Mouse (Mus musculus): ENCODE results near the gene Scgb2b26. TPM values are rescaled to one million over a fixed set of nuclear protein-coding genes. Genes with fewer than 3 reads are reported as not detected.
"Not testable (repeated sequence)": the region's sequence is repeated elsewhere in the genome, so short reads cannot be mapped to it uniquely, and the experiment has no call there.

The Scgb2b26 gene
- polyA plus RNA-seq (2015; fragmentation: Nextera tagmentation; extraction: Ambion mirVana), result not detected in 2 replicates

GRCm38 (mm10) chr7:33944940-33945339, at the start of gene Scgb2b26:
Scgb2b26 (minus strand) TSS chr7:33945040.
- WGBS, result 80% methylated on average over 4 of the region's 4 CpGs
- no peak for ATAC-seq
- no peaks in the 10 kb centered on the region for H3K9me3 ChIP-seq (ENCODE audit: low read length)

DNA sequence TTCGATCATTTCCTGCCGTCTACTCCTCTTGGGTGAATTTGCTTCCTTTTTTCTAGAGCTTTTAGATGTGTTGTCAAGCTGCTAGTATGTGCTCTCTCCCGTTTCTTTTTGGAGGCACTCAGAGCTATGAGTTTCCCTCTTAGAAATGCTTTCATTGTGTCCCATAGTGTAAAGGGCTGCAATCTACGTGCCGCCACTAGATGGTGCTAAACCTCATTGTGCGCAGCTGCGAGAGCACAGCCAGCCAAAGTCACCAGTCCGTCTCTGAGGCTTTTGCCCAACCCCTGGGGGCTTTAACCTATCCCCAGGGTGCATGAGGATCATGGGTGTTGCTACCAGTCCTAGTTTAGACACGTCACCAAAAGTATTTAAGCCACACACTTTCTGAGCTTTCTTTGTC, 37.4 kb upstream of the Scgb2b26 start:
- 20% methylated on average over 8 of the region's 9 CpGs for WGBS
- not testable (repeated sequence) for H3K9ac ChIP-seq (replicated peaks; ENCODE audit: low read depth); H3K4me2 ChIP-seq (replicated peaks; ENCODE audit: low read depth, low read length); H3K36me3 ChIP-seq (ENCODE audit: insufficient read depth, low read length); H3K9me3 ChIP-seq (ENCODE audit: low read length); H3K27ac ChIP-seq (ENCODE audit: low read length); DNase-seq (ENCODE audit: low spot score); ATAC-seq; H3K27me3 ChIP-seq (replicated peaks; ENCODE audit: insufficient read depth, low read length); H3K4me1 ChIP-seq (ENCODE audit: insufficient read depth, low read depth, low read length); H3K4me3 ChIP-seq (ENCODE audit: low read depth, low read length)
- peak; percentile 59 for TF ChIP-seq CTCF (IDR thresholded peaks at IDR 0.05)

More at GRCm38 (mm10) chr7:33944940-33945339, at the start of gene Scgb2b26:
- no peak within 1 kb of the TSS for H3K27ac ChIP-seq (ENCODE audit: low read length)
- no peak for DNase-seq (ENCODE audit: low spot score)
- no peak within 1 kb of the TSS for H3K4me3 ChIP-seq (ENCODE audit: low read depth, low read length)
- H3K27me3 ChIP-seq (replicated peaks; ENCODE audit: insufficient read depth, low read length), result no peaks in the 10 kb centered on the region
- no peak for TF ChIP-seq CTCF (IDR thresholded peaks at IDR 0.05)
- no peak within 1 kb of the TSS for H3K4me2 ChIP-seq (replicated peaks; ENCODE audit: low read depth, low read length)
- no peak within 1 kb of the TSS for H3K9ac ChIP-seq (replicated peaks; ENCODE audit: low read depth)
- no peaks in the 10 kb centered on the region for H3K36me3 ChIP-seq (ENCODE audit: insufficient read depth, low read length)
- H3K4me1 ChIP-seq (ENCODE audit: insufficient read depth, low read depth, low read length), result no peaks in the 10 kb centered on the region

DNA sequence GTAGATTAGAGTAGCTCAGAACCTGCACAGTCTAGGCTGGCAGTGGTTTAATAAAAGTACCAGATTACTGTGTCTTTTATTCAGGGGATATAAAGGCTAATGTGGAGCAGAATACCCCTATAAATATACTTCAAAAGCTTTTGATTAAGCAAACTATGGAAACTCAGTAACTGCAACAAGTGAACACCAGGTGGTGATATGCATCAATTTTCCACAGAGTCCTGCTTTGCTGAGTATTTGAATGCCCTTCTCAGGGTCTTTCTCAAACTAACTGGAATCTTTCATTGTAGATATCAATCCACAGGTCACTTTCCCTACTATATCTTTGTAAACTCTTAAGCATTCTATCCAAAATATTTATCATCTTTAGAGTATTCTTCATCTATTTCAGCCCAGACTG, 41.9 kb downstream of the Scgb2b26 start:
- TF ChIP-seq CTCF (IDR thresholded peaks at IDR 0.05), result no peak
- no peak for TF ChIP-seq EP300 (IDR thresholded peaks at IDR 0.05)
- DNase-seq (ENCODE audit: low spot score), result no peak

DNA sequence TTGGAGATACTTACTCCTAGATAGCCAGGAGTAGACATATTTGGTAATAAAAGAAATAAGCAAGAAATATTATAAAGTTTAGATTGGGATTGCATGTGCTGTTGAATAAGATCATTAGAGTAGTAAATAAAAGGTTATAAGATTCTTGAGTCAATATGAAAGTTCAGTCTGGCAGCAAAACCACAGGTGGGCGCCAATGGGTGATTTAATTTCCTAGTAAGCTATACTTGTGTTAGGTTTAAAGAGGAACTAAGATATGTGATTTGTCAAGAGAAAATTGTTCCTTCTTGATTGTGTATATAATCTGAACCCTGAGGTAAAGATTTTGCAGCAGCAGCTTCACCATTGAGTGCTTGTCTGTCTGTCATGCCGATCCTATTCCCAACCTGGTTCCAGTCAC, 44.0 kb downstream of the Scgb2b26 start:
- no peak for DNase-seq (ENCODE audit: low spot score)
- H3K4me3 ChIP-seq (ENCODE audit: low read depth, low read length), result no peak overlapping the region
- 63% methylated on average over 2 of the region's 2 CpGs for WGBS
- TF ChIP-seq EP300 (IDR thresholded peaks at IDR 0.05), result no peak
- no peak for TF ChIP-seq CTCF (IDR thresholded peaks at IDR 0.05)
- H3K27ac ChIP-seq (ENCODE audit: low read length), result no peak overlapping the region
- H3K4me2 ChIP-seq (replicated peaks; ENCODE audit: low read depth, low read length), result no peak overlapping the region
- no peaks in the 10 kb centered on the region for H3K27me3 ChIP-seq (replicated peaks; ENCODE audit: insufficient read depth, low read length)
- H3K9me3 ChIP-seq (ENCODE audit: low read length), result no peaks in the 10 kb centered on the region; the same call in 1 of the 2 replicates
- no peak overlapping the region for H3K9ac ChIP-seq (replicated peaks; ENCODE audit: low read depth)
- no peak for ATAC-seq
- no peaks in the 10 kb centered on the region for H3K36me3 ChIP-seq (ENCODE audit: insufficient read depth, low read length)
- H3K4me1 ChIP-seq (ENCODE audit: insufficient read depth, low read depth, low read length), result no peaks in the 10 kb centered on the region

More for the DNA sequence above, 41.9 kb downstream of the Scgb2b26 start:
- ATAC-seq, result no peak
- Histone ChIP-seq H3K9ac (replicated peaks; ENCODE audit: low read depth) (no peak overlapping the region), H3K36me3 (ENCODE audit: insufficient read depth, low read length) (no peaks in the 10 kb centered on the region), H3K4me1 (ENCODE audit: insufficient read depth, low read depth, low read length) (no peaks in the 10 kb centered on the region), H3K27me3 (replicated peaks; ENCODE audit: insufficient read depth, low read length) (no peaks in the 10 kb centered on the region), H3K9me3 (ENCODE audit: low read length) (no peaks in the 10 kb centered on the region; the same call in 1 of the 2 replicates), H3K4me3 (ENCODE audit: low read depth, low read length) (no peak overlapping the region), H3K27ac (ENCODE audit: low read length) (no peak overlapping the region), H3K4me2 (replicated peaks; ENCODE audit: low read depth, low read length) (no peak overlapping the region)

DNA sequence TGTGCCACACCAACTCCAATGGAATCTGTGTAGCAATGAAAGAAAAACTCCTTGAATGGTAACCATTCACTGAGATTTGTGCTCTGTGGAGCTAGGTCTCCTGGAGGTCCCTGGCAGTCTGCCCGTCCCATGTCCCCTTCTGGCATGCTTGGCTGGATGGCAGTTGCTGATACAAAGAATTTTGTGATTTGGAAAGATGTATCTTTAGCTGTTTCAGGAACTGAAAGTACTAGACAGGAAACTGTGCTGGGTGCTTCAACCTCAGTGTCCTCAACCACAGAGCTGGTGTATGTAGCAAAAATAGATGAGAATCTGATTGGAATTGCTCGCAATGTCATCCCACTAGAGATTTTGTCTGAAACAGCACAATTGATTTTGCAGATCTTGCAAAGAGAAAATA, 44.8 kb downstream of the Scgb2b26 start:
- DNase-seq (ENCODE audit: low spot score), result no peak
- Histone ChIP-seq H3K36me3 (ENCODE audit: insufficient read depth, low read length) (no peaks in the 10 kb centered on the region), H3K4me1 (ENCODE audit: insufficient read depth, low read depth, low read length) (no peaks in the 10 kb centered on the region), H3K27me3 (replicated peaks; ENCODE audit: insufficient read depth, low read length) (no peaks in the 10 kb centered on the region), H3K4me3 (ENCODE audit: low read depth, low read length) (no peak overlapping the region), H3K9ac (replicated peaks; ENCODE audit: low read depth) (no peak overlapping the region), H3K9me3 (ENCODE audit: low read length) (no peaks in the 10 kb centered on the region; the same call in 1 of the 2 replicates), H3K27ac (ENCODE audit: low read length) (no peak overlapping the region), H3K4me2 (replicated peaks; ENCODE audit: low read depth, low read length) (no peak overlapping the region)
- no peak for ATAC-seq
- TF ChIP-seq CTCF (IDR thresholded peaks at IDR 0.05), result no peak
- 51% methylated on average over 2 of the region's 2 CpGs for WGBS

Other genes starting within 250 kb of the Scgb2b26 start
- gene Scgb2b24, start 205.7 kb downstream of the Scgb2b26 start, polyA plus RNA-seq (2015; fragmentation: Nextera tagmentation; extraction: Ambion mirVana), result not detected in 2 replicates
- gene Scgb1b24, start 201.2 kb downstream of the Scgb2b26 start, polyA plus RNA-seq (2015; fragmentation: Nextera tagmentation; extraction: Ambion mirVana), result not detected in 2 replicates
- not detected in 2 replicates for gene Scgb2b27, start 68.9 kb upstream of the Scgb2b26 start, polyA plus RNA-seq (2015; fragmentation: Nextera tagmentation; extraction: Ambion mirVana)
- not detected in 2 replicates for gene Scgb1b27, start 76.4 kb upstream of the Scgb2b26 start, polyA plus RNA-seq (2015; fragmentation: Nextera tagmentation; extraction: Ambion mirVana)
- gene Scgb1b30, start 150.4 kb upstream of the Scgb2b26 start, polyA plus RNA-seq (2015; fragmentation: Nextera tagmentation; extraction: Ambion mirVana), result not detected in 2 replicates
- 7.9 and 8.5 TPM in 2 replicates for gene Wtip, start 188.2 kb upstream of the Scgb2b26 start, polyA plus RNA-seq (2015; fragmentation: Nextera tagmentation; extraction: Ambion mirVana)
- 82.8 and 91.2 TPM in 2 replicates for gene Uba2, start 224.6 kb upstream of the Scgb2b26 start, polyA plus RNA-seq (2015; fragmentation: Nextera tagmentation; extraction: Ambion mirVana)

All from lung, postnatal 0 days (tissue).